Mouse (Mus musculus) liver, adult 2 months (tissue): ENCODE results near the gene Trim66. TPM values are rescaled to one million over a fixed set of nuclear protein-coding genes. Genes with fewer than 3 reads are reported as not detected.

Experiments used
- DNase-seq: peaks from one replicate; pipeline ENCODE4 v3.0.0-alpha.2; 2011; ENCODE audit warnings: low read depth, low spot score; ENCODE audit errors: extremely low read depth
- H3K27ac ChIP-seq: fragments of 200-500 bp; replicated peaks from 2 replicates; pipeline ENCODE4 v1.5.1; 2012; ENCODE audit warnings: low read depth, mild to moderate bottlenecking, control low read depth, inconsistent platforms, low read length; ENCODE audit not compliant: insufficient read depth
- H3K27me3 ChIP-seq: fragments of 200-500 bp; 2 replicates; pipeline ENCODE4 v1.6.1; 2012; ENCODE audit warnings: mild to moderate bottlenecking, moderate library complexity, low read length, inconsistent platforms; ENCODE audit not compliant: control insufficient read depth, insufficient read depth
- H3K36me3 ChIP-seq: fragments of 200-500 bp; 2 replicates; pipeline ENCODE4 v1.6.1; 2012; ENCODE audit warnings: low read length, inconsistent platforms; ENCODE audit not compliant: control insufficient read depth, insufficient read depth
- H3K4me1 ChIP-seq: fragments of 200-500 bp; 2 replicates; pipeline ENCODE4 v1.6.1; 2011; ENCODE audit warnings: low read length; ENCODE audit not compliant: control insufficient read depth, insufficient read depth
- H3K4me3 ChIP-seq: fragments of 200-500 bp; 2 replicates; pipeline ENCODE4 v1.5.1; 2011; ENCODE audit warnings: low read depth, mild to moderate bottlenecking, control low read depth, low read length, moderate library complexity; ENCODE audit not compliant: insufficient read depth
- H3K79me2 ChIP-seq: fragments of 200-500 bp; 2 replicates; pipeline ENCODE4 v1.6.1; 2012; ENCODE audit warnings: inconsistent platforms, mild to moderate bottlenecking, low read length, moderate library complexity; ENCODE audit not compliant: control insufficient read depth, insufficient read depth
- H3K9ac ChIP-seq: fragments of 200-500 bp; 2 replicates; pipeline ENCODE4 v1.6.1; 2012; ENCODE audit warnings: low read depth, mild to moderate bottlenecking, control low read depth, inconsistent platforms, low read length
- CTCF ChIP-seq: fragments of 200-500 bp; IDR thresholded peaks from 2 replicates; pipeline ENCODE4 v1.5.1; 2011; ENCODE audit warnings: low read depth, low read length, control low read depth
- POLR2A ChIP-seq: fragments of 200-500 bp; IDR thresholded peaks from 2 replicates; pipeline ENCODE4 v1.6.1; 2011; ENCODE audit warnings: low read length, control low read depth; ENCODE audit not compliant: insufficient read depth; ENCODE audit errors: extremely low read depth
- WGBS: fragments of 180-500 bp; shearing (Covaris S2); methylation state at CpG from one replicate; pipeline ENCODE4 v1.1.7; 2018; 5-methylcytosine and 5-hydroxymethylcytosine counted together
- polyA plus RNA-seq: library from polyadenylated mRNA; depleted of rRNA; stranded (reverse); fragments of >200 nt; gene quantifications from 2 replicates; pipeline ENCODE4 v1.2.3, GENCODE M21; 2012
- total RNA-seq: library from RNA; depleted of rRNA; stranded (reverse); fragments of >200 nt; gene quantifications from 2 replicates; pipeline ENCODE4 v1.2.3, GENCODE M21; 2014

Gene Trim66
- total and polyA plus RNA-seq, 2 experiments = under 0.01 to 0.06 TPM

DNA sequence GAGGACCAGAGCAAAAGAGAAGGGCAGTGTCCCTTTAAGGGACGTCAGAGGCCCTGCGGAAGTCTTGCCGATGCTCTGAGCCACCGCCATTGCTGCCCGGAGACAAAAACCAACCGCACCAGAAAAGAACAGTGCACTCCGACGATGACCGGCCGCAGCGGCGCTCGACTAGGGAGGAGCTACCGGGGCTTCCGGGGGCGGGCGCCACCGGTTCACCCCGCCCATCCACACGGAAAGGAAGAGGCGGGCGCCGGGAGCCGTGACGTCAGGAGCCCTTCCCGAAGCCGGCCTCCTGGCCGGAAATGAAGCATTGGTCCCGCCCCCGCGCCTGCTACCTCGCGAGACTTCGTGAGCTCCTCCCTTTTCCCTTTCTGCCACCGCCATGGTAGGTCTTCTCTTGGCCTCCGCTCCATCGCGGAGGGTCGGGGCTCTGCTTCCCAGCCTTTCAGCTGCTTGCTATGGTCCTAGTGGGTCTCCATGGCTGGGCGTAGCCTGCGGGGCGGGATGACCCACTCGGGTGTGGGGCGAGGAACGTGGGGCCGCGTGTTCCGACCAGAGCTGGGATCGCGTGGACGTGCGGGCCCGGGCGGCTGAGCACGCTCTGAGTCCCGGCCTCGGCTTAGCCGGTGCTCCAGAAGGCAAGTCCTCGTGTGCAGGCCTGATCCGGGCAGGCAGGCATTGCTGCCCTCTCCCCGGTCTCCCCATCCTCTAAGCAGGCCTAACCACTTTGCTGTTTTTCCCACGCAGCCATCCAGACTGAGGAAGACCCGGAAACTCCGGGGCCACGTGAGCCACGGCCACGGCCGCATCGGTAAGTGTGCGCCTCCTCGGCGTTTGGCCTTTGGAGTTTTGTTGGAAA lies 11.1 kb upstream of the Trim66 start, which contains the start of gene Rpl27a:
Gene Rpl27a (plus strand): TSS at position 310 of the 859 bp plus-strand sequence.
- Histone ChIP-seq H3K36me3 (peaks cover 33% of the 10 kb centered on the region), H3K27ac (peak within 1 kb of the TSS; percentile 90), H3K9ac (peak within 1 kb of the TSS; percentile 97), H3K79me2 (peaks cover 10% of the 10 kb centered on the region; the same call in 1 of the 2 replicates), H3K27me3 (no peaks in the 10 kb centered on the region), H3K4me1 (peaks cover 14% of the 10 kb centered on the region), H3K4me3 (peak within 1 kb of the TSS; percentile 93)
- DNase-seq = peak; percentile 85
- under 1% methylated on average over 71 of the region's 72 CpGs for WGBS
- TF ChIP-seq CTCF (no peak), POLR2A (peak; percentile 91)

GRCm38 (mm10) chr7:109518036-109518681 lies 10.2 kb upstream of the Trim66 start:
- TF ChIP-seq CTCF (no peak), POLR2A (no peak)
- H3K4me1 ChIP-seq = peaks cover 14% of the 10 kb centered on the region
- H3K36me3 ChIP-seq = peaks cover 27% of the 10 kb centered on the region
- H3K9ac ChIP-seq = peak overlapping the region; percentile 44
- peak overlapping the region; percentile 67 for H3K27ac ChIP-seq
- peaks cover 10% of the 10 kb centered on the region; the same call in 1 of the 2 replicates for H3K79me2 ChIP-seq
- DNase-seq = peak; percentile 33
- no peaks in the 10 kb centered on the region for H3K27me3 ChIP-seq
- WGBS = 10% methylated on average over 10 of the region's 10 CpGs
- H3K4me3 ChIP-seq = peak overlapping the region; percentile 51

- no peaks in the 10 kb centered on the region for H3K27me3 ChIP-seq
- peaks cover 10% of the 10 kb centered on the region for H3K36me3 ChIP-seq
- H3K4me1 ChIP-seq = peaks cover 12% of the 10 kb centered on the region
- peaks cover 10% of the 10 kb centered on the region; the same call in 1 of the 2 replicates for H3K79me2 ChIP-seq
- WGBS = 88% methylated on average over 3 of the region's 3 CpGs
- no peak overlapping the region for H3K9ac ChIP-seq
- no peak overlapping the region for H3K27ac ChIP-seq
- H3K4me3 ChIP-seq = no peak overlapping the region
- TF ChIP-seq CTCF (no peak), POLR2A (no peak)
- no peak for DNase-seq
Measured at GRCm38 (mm10) chr7:109516500-109516899, 8.6 kb upstream of the Trim66 start.

DNA sequence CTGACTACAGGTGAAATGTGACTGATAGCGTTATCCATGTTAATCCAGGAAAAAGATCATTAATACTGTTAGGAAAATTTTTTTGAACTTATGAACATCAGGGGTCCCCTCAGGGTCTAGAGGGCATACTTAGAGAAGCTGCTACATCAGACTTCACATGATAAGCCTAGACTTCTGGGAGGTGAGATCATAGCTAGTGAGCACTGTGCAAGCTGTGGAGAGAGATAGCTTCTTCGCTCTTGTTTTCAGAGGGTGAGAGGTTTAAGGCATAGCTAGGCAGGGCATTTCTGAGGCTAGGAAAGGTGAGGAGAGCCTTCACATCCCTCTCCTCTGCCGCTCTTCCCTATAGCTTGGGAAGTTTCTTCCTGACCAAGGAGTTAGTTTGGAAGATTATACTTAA lies 3.9 kb upstream of the Trim66 start:
- H3K9ac ChIP-seq = no peak overlapping the region
- TF ChIP-seq POLR2A = no peak
- TF ChIP-seq CTCF = no peak
- H3K4me3 ChIP-seq = no peak overlapping the region
- H3K27ac ChIP-seq = no peak overlapping the region
- WGBS = 94% methylated on average over 3 of the region's 3 CpGs
- DNase-seq = no peak
- no peaks in the 10 kb centered on the region for H3K4me1 ChIP-seq
- H3K27me3 ChIP-seq = no peaks in the 10 kb centered on the region
- no peaks in the 10 kb centered on the region for H3K79me2 ChIP-seq
- H3K36me3 ChIP-seq = no peaks in the 10 kb centered on the region

- Histone ChIP-seq H3K4me3 (no peak overlapping the region), H3K27ac (no peak overlapping the region), H3K9ac (no peak overlapping the region), H3K79me2 (no peaks in the 10 kb centered on the region), H3K36me3 (no peaks in the 10 kb centered on the region), H3K4me1 (no peaks in the 10 kb centered on the region), H3K27me3 (no peaks in the 10 kb centered on the region)
- no peak for TF ChIP-seq POLR2A
- no peak for TF ChIP-seq CTCF
- DNase-seq = no peak
- 82% methylated on average over 2 of the region's 2 CpGs for WGBS
Measured at GRCm38 (mm10) chr7:109510799-109511198, 2.9 kb upstream of the Trim66 start.

- no peak for DNase-seq
- Histone ChIP-seq H3K27ac (no peak overlapping the region), H3K4me3 (no peak overlapping the region), H3K36me3 (no peaks in the 10 kb centered on the region), H3K9ac (no peak overlapping the region), H3K27me3 (no peaks in the 10 kb centered on the region), H3K4me1 (no peaks in the 10 kb centered on the region), H3K79me2 (no peaks in the 10 kb centered on the region)
- no peak for TF ChIP-seq POLR2A
- TF ChIP-seq CTCF = no peak
- WGBS = 65% methylated on average over 9 of the region's 9 CpGs
Measured at GRCm38 (mm10) chr7:109507572-109507971, 362 bp downstream of the Trim66 start.
